8 mouse cellular contexts compared by ENCODE assay signal in the genomic region with DNA sequence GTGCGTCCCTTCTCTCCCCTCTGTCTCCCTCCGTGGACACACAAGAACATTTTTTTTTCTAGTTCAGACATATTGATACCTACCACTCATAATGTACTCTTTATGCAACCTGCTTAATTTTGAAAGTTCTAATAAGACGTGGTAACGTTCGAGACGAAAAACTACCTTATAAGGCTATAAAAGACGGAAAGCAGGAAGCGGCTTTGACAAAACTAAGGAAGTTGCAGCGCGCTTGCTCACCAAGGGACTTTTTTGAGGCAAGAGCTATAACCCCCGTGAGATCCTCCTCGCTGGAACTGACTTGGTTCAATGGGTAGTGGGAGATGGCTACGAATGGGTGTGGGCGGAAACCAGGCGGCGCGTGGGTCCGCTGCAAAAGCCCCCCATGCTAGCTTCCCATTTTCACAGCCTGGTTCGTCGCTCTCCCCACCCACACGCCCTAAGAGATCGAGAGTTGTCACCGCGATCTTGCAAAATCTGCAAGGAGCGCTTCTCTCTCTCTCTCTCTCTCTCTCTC. TPM values are rescaled to one million over a fixed set of nuclear protein-coding genes. Genes with fewer than 3 reads are reported as not detected.
DNase-seq lines count a peak whose midpoint lies in the region; ATAC-seq and TF ChIP-seq lines count a peak whose summit lies in the region.

No protein-coding gene starts in this region.

- peak; percentile 11; the same call in 1 of the 2 replicates for ATAC-seq in forebrain, embryonic 15.5 days (replicated peaks)
- no peak for ATAC-seq in lung, embryonic 15.5 days (ENCODE audit: borderline replicate concordance, extremely low read depth, low FRiP score, low TSS enrichment)

- H3K27me3 ChIP-seq in forebrain, embryonic 15.5 days = 0 out of 2 replicates have a peak, but pooled peaks cover 2% of the 10 kb centered on the region
- H3K27me3 ChIP-seq in lung, embryonic 15.5 days = no peaks in the 10 kb centered on the region

- TF ChIP-seq CTCF in bone marrow macrophage, adult 2 months (IDR thresholded peaks at IDR 0.05; ENCODE audit: low read depth, low read length) = no peak

- H3K4me1 ChIP-seq in bone marrow macrophage, adult 2 months (ENCODE audit: control insufficient read depth, insufficient read depth, low read length) = peaks cover 32% of the 10 kb centered on the region
- peaks cover 32% of the 10 kb centered on the region for H3K4me1 ChIP-seq in forebrain, embryonic 15.5 days
- H3K4me1 ChIP-seq in lung, embryonic 15.5 days = peaks cover 49% of the 10 kb centered on the region

- peak overlapping the region; percentile 97 for H3K9ac ChIP-seq in forebrain, embryonic 15.5 days (replicated peaks)
- peak overlapping the region; percentile 97 for H3K9ac ChIP-seq in lung, embryonic 15.5 days

- peak overlapping the region; percentile 91 for H3K4me3 ChIP-seq in bone marrow macrophage, adult 2 months (ENCODE audit: insufficient read depth, low read length)
- H3K4me3 ChIP-seq in forebrain, embryonic 15.5 days = peak overlapping the region; percentile 91
- peak overlapping the region; percentile 90 for H3K4me3 ChIP-seq in lung, embryonic 15.5 days

- peak overlapping the region; percentile 64 for H3K4me2 ChIP-seq in forebrain, embryonic 15.5 days (replicated peaks)
- peak overlapping the region; percentile 60 for H3K4me2 ChIP-seq in lung, embryonic 15.5 days

- H3K36me3 ChIP-seq in forebrain, embryonic 15.5 days = no peaks in the 10 kb centered on the region
- H3K36me3 ChIP-seq in lung, embryonic 15.5 days = no peaks in the 10 kb centered on the region

- WGBS in forebrain, embryonic 15.5 days = under 1% methylated on average over 25 of the region's 25 CpGs
- WGBS in lung, embryonic 15.5 days = under 1% methylated on average over 25 of the region's 25 CpGs

- DNase-seq in CD8-positive naive resting alpha-beta T cell, adult 2 months (ENCODE audit: low read depth in 2 of 2, low spot score in 2 of 2) = peak; percentile 62 to 71
- DNase-seq in heart, postnatal 4 days = peak; percentile 53
- peak; percentile 43 to 45 for DNase-seq in layer of hippocampus, adult 8-10 months (ENCODE audit: low spot score in 2 of 2)
- peak; percentile 16 for DNase-seq in ovary, adult 18-20 months (ENCODE audit: low spot score)
- peak; percentile 76 for DNase-seq in thymus, postnatal 0 days (ENCODE audit: low spot score)

- no peaks in the 10 kb centered on the region for H3K9me3 ChIP-seq in forebrain, embryonic 15.5 days
- no peaks in the 10 kb centered on the region for H3K9me3 ChIP-seq in lung, embryonic 15.5 days

- peak overlapping the region; percentile 97 for H3K27ac ChIP-seq in bone marrow macrophage, adult 2 months (ENCODE audit: insufficient read depth, low read depth, low read length)
- peak overlapping the region; percentile 94 for H3K27ac ChIP-seq in forebrain, embryonic 15.5 days (replicated peaks)
- peak overlapping the region; percentile 99 for H3K27ac ChIP-seq in lung, embryonic 15.5 days

- no peak for TF ChIP-seq POLR2A in bone marrow macrophage, adult 2 months (IDR thresholded peaks at IDR 0.05; ENCODE audit: borderline replicate concordance, low read depth, low read length)

RNA-seq across cellular contexts. Expression of a gene that starts 1.0 kb away (rescaled TPM):
- 624 and 643 TPM in 2 replicates for polyA plus RNA-seq in bone marrow macrophage, adult 2 months (2012; ENCODE audit: insufficient read depth, insufficient read length, missing spikeins)
- 245 and 250 TPM in 2 replicates for polyA plus RNA-seq in forebrain, embryonic 15.5 days (2015; fragmentation: Nextera tagmentation; extraction: Ambion mirVana)
- total RNA-seq in heart, postnatal 4 days (2021) = 100 to 1,000 TPM; 353 to 370 TPM
- total RNA-seq in layer of hippocampus, adult 8-10 months (2022) = 100 to 1,000 TPM; 326 to 354 (median 335) TPM
- 335 and 337 TPM in 2 replicates for polyA plus RNA-seq in lung, embryonic 15.5 days (2015; fragmentation: Nextera tagmentation; extraction: Ambion mirVana)
- polyA plus RNA-seq in thymus, postnatal 0 days (2015; fragmentation: Nextera tagmentation; extraction: Ambion mirVana) = 462 and 483 TPM in 2 replicates

Comparison
In these comparisons a context has a peak if more than half of its experiments do, and no peak if none do; other contexts are left out.
1. DNase-seq: peak in every context shown above with its lines; median percentile 76 in thymus, postnatal 0 days; 66 in CD8-positive naive resting alpha-beta T cell, adult 2 months; 53 in heart, postnatal 4 days; 44 in layer of hippocampus, adult 8-10 months; 16 in ovary, adult 18-20 months.